Mouse (Mus musculus) forebrain, embryonic 11.5 days (tissue): ENCODE measurements around the gene Atr. TPM values are rescaled to one million over a fixed set of nuclear protein-coding genes. Genes with fewer than 3 reads are reported as not detected.

Experiments used
- ATAC-seq: fragments of 200-750 bp; cut with Nextera tagmentation; replicated peaks from 2 replicates; pipeline ENCODE4 v1.8.0; 2017; ENCODE audit warnings: moderate TSS enrichment; ENCODE audit not compliant: low FRiP score
- DNase-seq: peaks from one replicate; pipeline ENCODE4 v3.0.0-alpha.2; 2017; ENCODE audit warnings: low spot score
- H3K27ac ChIP-seq: fragments of 300-500 bp; sonication (generic); 2 replicates; pipeline ENCODE4 v1.5.1; 2014; ENCODE audit warnings: low read depth, low read length
- H3K27me3 ChIP-seq: fragments of 300-500 bp; sonication (generic); 2 replicates; pipeline ENCODE4 v1.6.1; 2014; ENCODE audit warnings: mild to moderate bottlenecking, low read length, mixed read lengths; ENCODE audit not compliant: control insufficient read depth, insufficient read depth
- H3K36me3 ChIP-seq: fragments of 300-500 bp; sonication (generic); 2 replicates; pipeline ENCODE4 v1.6.1; 2014; ENCODE audit warnings: mild to moderate bottlenecking, low read length, moderate library complexity, mixed read lengths; ENCODE audit not compliant: control insufficient read depth, insufficient read depth
- H3K4me1 ChIP-seq: fragments of 300-500 bp; sonication (generic); replicated peaks from 2 replicates; pipeline ENCODE4 v1.6.1; 2014; ENCODE audit warnings: low read length, mixed read lengths; ENCODE audit not compliant: control insufficient read depth, insufficient read depth
- H3K4me2 ChIP-seq: fragments of 300-500 bp; sonication (generic); 2 replicates; pipeline ENCODE4 v1.6.1; 2014; ENCODE audit warnings: low read depth, mild to moderate bottlenecking, low read length, moderate library complexity, mixed read lengths; ENCODE audit not compliant: severe bottlenecking
- H3K4me3 ChIP-seq: fragments of 300-500 bp; sonication (generic); 2 replicates; pipeline ENCODE4 v1.5.1; 2014; ENCODE audit warnings: low read depth, low read length
- H3K9ac ChIP-seq: fragments of 300-500 bp; sonication (generic); 2 replicates; pipeline ENCODE4 v1.6.1; 2014; ENCODE audit warnings: low read length
- H3K9me3 ChIP-seq: fragments of 300-500 bp; sonication (generic); 2 replicates; pipeline ENCODE4 v1.6.1; 2016; ENCODE audit warnings: low read length, mixed read lengths; ENCODE audit not compliant: control insufficient read depth
- WGBS: fragments of 180-500 bp; shearing (Covaris S2); extraction: QIAGEN DNeasy Blood & Tissue Kit; methylation state at CpG from one replicate; pipeline ENCODE4 v1.1.7; 2014; 5-methylcytosine and 5-hydroxymethylcytosine counted together
- polyA plus RNA-seq: library from polyadenylated mRNA; unstranded; fragments of >200 nt; fragmentation: Nextera tagmentation; extraction: Ambion mirVana; gene quantifications from 2 replicates; pipeline ENCODE4 v1.2.1, GENCODE M21; 2014

Atr gene
- polyA plus RNA-seq, 1 experiment from 2014 or later: 30.3 TPM

GRCm38 (mm10) chr9:95978279-95978678 lies 120.9 kb downstream of the Atr start:
- H3K9me3 ChIP-seq: no peaks in the 10 kb centered on the region
- no peak overlapping the region for H3K27ac ChIP-seq
- DNase-seq (no peak), ATAC-seq (no peak)
- no peak overlapping the region for H3K4me2 ChIP-seq
- 95% methylated on average over 2 of the region's 2 CpGs for WGBS
- H3K9ac ChIP-seq: no peak overlapping the region
- H3K4me1 ChIP-seq: no peaks in the 10 kb centered on the region
- no peaks in the 10 kb centered on the region for H3K27me3 ChIP-seq
- H3K36me3 ChIP-seq: peaks cover 7% of the 10 kb centered on the region; the same call in 1 of the 2 replicates
- H3K4me3 ChIP-seq: no peak overlapping the region

GRCm38 (mm10) chr9:95979896-95980295 lies 122.5 kb downstream of the Atr start:
- peaks cover 7% of the 10 kb centered on the region; the same call in 1 of the 2 replicates for H3K36me3 ChIP-seq
- WGBS: 90% methylated on average over 6 of the region's 6 CpGs

GRCm38 (mm10) chr9:95992255-95992654 lies 134.9 kb downstream of the Atr start:
- DNase-seq (no peak), ATAC-seq (no peak)
- Histone ChIP-seq H3K4me2 (no peak overlapping the region), H3K9ac (no peak overlapping the region), H3K4me3 (no peak overlapping the region), H3K4me1 (no peaks in the 10 kb centered on the region), H3K36me3 (peaks cover 5% of the 10 kb centered on the region), H3K9me3 (no peaks in the 10 kb centered on the region), H3K27me3 (no peaks in the 10 kb centered on the region), H3K27ac (no peak overlapping the region)
- 98% methylated on average over 2 of the region's 2 CpGs for WGBS

More at GRCm38 (mm10) chr9:95979896-95980295, 122.5 kb downstream of the Atr start:
- Histone ChIP-seq H3K9ac (no peak overlapping the region), H3K27ac (no peak overlapping the region), H3K9me3 (no peaks in the 10 kb centered on the region), H3K4me1 (no peaks in the 10 kb centered on the region), H3K4me3 (no peak overlapping the region), H3K4me2 (no peak overlapping the region), H3K27me3 (no peaks in the 10 kb centered on the region)
- no peak for ATAC-seq
- DNase-seq: no peak

Other genes starting within 250 kb of the Atr start
- gene Pcolce2, start 220.0 kb upstream of the Atr start, polyA plus RNA-seq: 3.2 and 3.6 TPM in 2 replicates
- gene Trpc1, start 107.2 kb upstream of the Atr start, polyA plus RNA-seq: 2.8 and 3.1 TPM in 2 replicates
- 5.1 and 5.6 TPM in 2 replicates for gene Pls1, start 12.3 kb upstream of the Atr start, polyA plus RNA-seq
- 15.4 and 23.8 TPM in 2 replicates for gene Xrn1, start 97.2 kb downstream of the Atr start, polyA plus RNA-seq